Mouse (Mus musculus): ENCODE measurements at regions not wholly inside any gene's neighbourhood (a gene's known extent, or its start where the extent isn't known, plus 50 kb on each side); places are given as distances from the start of the nearest gene placed in this dataset.

GRCm38 (mm10) chr14:103932170-103932569 is 88.0 kb upstream of the Ednrb start:
- DNase-seq (ENCODE audit: low spot score in 2 of 2) = no peak

GRCm38 (mm10) chr14:103929734-103930364 is 85.6 kb upstream of the Ednrb start:
- no peak for DNase-seq (ENCODE audit: low spot score in 2 of 2)

DNA sequence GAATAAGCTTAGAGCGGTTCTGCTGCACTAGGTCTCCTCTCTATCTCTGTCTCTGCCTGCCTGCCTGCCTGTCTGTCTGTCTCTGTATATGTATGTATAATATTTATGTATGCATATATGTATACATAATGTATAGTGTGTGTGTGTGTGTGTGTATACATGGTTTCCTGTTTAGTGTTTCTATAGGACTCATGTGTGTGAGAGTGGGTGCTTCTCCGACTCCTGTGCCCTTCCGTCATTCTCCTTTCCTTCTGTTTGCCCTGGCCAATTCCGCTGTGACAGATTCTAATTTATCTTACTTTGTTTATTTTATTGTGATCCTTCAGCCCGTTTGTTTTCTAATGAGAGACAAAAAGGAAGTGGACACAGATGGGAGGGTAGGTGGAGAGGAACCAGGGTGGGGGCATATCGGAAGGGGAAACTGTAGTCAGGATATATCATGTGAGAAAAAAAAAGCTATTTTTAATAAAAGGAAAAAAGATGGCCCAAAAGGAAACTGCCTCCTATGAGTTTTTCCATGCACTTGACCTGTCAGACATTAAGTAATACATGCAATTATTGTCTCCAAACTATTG is 85.0 kb upstream of the Ednrb start:
- no peak for DNase-seq (ENCODE audit: low spot score in 2 of 2)

GRCm38 (mm10) chr14:103920169-103920568 is 76.0 kb upstream of the Ednrb start:
- no peak for DNase-seq (ENCODE audit: low spot score in 2 of 2)

DNA sequence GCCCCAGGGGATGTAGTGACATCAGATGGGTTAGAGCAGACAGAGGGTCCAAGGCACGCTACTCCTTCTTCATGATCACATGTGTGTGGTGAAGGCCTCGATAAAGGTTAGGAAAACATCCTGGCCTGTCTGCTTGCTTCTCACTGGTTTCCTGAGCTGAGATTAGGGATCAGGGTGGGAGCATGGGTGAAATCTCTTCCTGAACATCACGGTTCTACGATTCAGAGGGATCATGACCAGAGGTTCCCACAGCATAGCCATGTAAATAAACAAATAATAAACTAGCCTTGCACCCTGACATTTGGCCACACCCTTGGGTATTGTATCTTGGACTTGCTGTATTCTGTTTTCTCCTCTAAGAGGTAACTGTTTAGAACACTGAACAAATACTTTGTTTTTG is 75.2 kb upstream of the Ednrb start:
- no peak for DNase-seq (ENCODE audit: low spot score in 2 of 2)

GRCm38 (mm10) chr14:103913453-103913852 is 69.3 kb upstream of the Ednrb start:
- no peak for DNase-seq (ENCODE audit: low spot score in 2 of 2)

DNA sequence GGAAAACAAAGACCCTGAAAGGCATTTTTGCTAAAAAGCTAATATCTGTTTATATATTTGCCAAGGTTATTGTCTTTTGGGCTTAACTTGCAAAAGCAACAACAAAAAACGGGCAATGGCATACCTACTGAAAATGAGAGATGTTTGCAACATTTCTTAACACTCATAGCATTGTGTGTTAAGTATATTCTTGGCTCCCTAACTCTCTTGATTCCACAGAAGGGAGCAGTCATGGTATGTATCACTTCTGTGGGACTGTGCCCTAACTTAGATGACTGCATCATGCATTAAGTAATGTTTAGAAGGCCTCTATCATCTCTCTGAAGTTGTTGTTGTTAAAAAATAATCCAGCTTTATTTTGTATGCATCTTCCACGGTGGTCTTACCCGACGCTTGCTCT is 67.5 kb upstream of the Ednrb start:
- DNase-seq (ENCODE audit: low spot score in 2 of 2) = no peak

DNA sequence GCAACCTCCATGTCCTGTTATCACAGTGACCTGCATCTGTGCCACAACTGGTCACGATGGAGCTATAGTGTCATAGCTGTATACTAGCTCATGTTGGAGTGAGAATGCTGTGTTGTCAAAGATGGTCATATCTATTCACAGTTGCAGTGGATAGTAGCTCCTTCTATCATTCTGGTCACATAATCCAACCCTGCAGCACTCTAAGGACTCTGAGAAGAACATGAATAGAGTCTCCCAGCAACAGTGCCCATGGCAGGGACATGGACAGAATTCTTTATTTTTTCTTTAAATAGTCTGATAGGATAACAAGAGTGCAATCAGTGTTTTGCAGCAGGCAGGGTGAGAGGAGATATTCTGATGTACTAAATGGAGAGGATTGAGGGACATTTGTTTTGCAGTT is 67.1 kb upstream of the Ednrb start:
- DNase-seq (ENCODE audit: low spot score in 2 of 2) = no peak

- no peak for DNase-seq (ENCODE audit: low spot score in 2 of 2)
Measured at GRCm38 (mm10) chr14:103906417-103907070, 62.3 kb upstream of the Ednrb start.

DNA sequence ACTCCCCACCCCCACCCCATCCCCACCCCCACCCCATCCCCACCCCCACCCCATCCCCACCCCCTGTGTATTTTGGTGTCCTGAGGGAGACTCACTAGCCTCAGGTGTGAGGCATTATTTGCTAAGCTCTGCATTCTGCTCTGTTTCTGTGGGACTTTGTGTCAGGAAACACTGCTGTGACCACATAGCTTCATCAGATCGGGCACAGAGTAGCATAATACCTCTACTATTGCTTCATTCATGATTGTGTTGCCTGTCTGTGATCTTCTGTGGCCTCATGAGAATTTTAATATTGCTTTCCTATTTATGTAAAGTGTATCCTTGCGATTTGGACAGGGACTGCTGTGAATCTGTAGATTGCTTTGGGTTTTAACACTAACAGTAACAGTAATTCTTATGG is 56.6 kb upstream of the Ednrb start:
- DNase-seq (ENCODE audit: low spot score in 2 of 2) = no peak

DNA sequence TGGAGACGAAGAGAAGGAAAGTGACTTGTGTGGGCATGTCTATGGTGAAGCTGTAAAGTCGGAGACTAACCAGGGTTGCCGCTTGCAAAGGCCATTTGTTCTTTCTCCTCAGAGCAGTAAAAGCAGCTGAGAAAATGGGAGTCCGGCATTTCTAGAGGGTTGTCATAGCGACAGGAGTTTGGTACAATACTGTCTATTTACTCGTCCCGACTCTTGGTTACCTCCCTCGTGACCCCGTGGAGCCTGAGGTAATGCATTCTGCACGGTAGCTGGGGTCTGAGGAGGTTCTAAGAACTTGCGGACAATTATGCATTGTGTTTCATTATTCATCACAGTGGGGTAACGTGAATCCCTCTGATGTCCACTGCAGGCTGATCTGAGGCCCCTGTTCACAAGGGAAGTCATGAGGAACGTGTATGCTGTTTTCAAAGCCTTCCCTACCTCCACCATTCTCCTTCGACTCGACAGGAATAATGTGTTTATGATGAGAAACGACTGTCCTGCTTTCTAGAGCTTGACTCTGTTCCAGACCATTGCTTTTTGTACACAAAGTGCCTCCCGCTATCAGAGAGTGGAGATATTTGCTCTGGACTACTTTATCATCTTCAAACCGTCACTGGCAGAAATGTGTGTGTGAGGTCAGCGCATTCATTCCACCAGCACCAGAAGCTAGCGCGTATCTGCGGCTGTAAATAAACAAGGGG is 55.1 kb upstream of the Ednrb start:
- DNase-seq (ENCODE audit: low spot score in 2 of 2) = no peak

GRCm38 (mm10) chr14:103898689-103899088 is 54.5 kb upstream of the Ednrb start:
- DNase-seq (ENCODE audit: low spot score in 2 of 2) = no peak

DNA sequence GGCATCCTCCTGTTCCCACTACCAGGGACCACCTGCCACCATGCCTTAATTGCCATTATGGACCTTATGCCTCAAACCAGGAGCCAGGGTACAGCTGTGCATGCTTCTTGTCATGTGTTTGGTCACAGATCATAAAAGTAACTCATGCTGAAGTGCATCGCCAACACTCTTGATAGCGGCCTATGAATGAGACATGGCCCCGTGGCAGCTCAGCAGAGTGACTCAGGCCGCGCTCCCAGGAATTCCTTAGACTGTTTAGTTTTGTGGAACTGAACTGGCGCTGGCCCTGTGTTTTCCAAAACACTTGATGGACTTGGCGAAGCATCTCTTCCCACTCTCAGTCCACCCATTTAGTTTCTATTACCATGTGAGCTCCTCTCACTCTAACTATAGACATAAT is 51.1 kb upstream of the Ednrb start:
- DNase-seq (ENCODE audit: low spot score in 2 of 2) = no peak
